Mouse (Mus musculus) kidney, postnatal 0 days (tissue): ENCODE data around the gene Col6a1. TPM values are rescaled to one million over a fixed set of nuclear protein-coding genes. Genes with fewer than 3 reads are reported as not detected.
A peak's percentile ranks its signal among the peaks of the same experiment; 100 is the strongest.

Experiments
- ATAC-seq: fragments of 200-750 bp; cut with Nextera tagmentation; replicated peaks from 2 replicates; pipeline ENCODE4 v1.8.0; 2017; ENCODE audit warnings: low read depth, moderate number of reproducible peaks, moderate TSS enrichment, moderate library complexity; ENCODE audit not compliant: low FRiP score
- DNase-seq: peaks from one replicate; pipeline ENCODE4 v3.0.0-alpha.2; 2016; ENCODE audit warnings: low spot score
- H3K27ac ChIP-seq: fragments of 300-500 bp; sonication (generic); 2 replicates; pipeline ENCODE4 v1.5.1; 2014; ENCODE audit warnings: mild to moderate bottlenecking
- H3K27me3 ChIP-seq: fragments of 300-500 bp; sonication (generic); 2 replicates; pipeline ENCODE4 v1.6.1; 2014; ENCODE audit warnings: low read length, mixed read lengths; ENCODE audit not compliant: insufficient read depth
- H3K36me3 ChIP-seq: fragments of 300-500 bp; sonication (generic); 2 replicates; pipeline ENCODE4 v1.6.1; 2014; ENCODE audit warnings: low read length, mixed read lengths; ENCODE audit not compliant: insufficient read depth
- H3K4me1 ChIP-seq: fragments of 300-500 bp; sonication (generic); replicated peaks from 2 replicates; pipeline ENCODE4 v1.6.1; 2014; ENCODE audit warnings: antibody characterized with exemption, low read length, mixed read lengths; ENCODE audit not compliant: insufficient read depth
- H3K4me2 ChIP-seq: fragments of 300-500 bp; sonication (generic); 2 replicates; pipeline ENCODE4 v1.6.1; 2014; ENCODE audit warnings: mild to moderate bottlenecking, low read length, moderate library complexity, mixed read lengths
- H3K4me3 ChIP-seq: fragments of 300-500 bp; sonication (generic); replicated peaks from 2 replicates; pipeline ENCODE4 v1.5.1; 2014; ENCODE audit warnings: low read depth, low read length
- H3K9ac ChIP-seq: fragments of 300-500 bp; sonication (generic); 2 replicates; pipeline ENCODE4 v1.6.1; 2014; ENCODE audit warnings: low read depth, low read length
- H3K9me3 ChIP-seq: fragments of 300-500 bp; sonication (generic); replicated peaks from 2 replicates; pipeline ENCODE4 v1.6.1; 2016; ENCODE audit warnings: low read length, inconsistent platforms, mixed read lengths
- CTCF ChIP-seq: IDR thresholded peaks from 2 replicates; pipeline ENCODE4 v1.5.1; 2016; ENCODE audit warnings: antibody characterized with exemption, low read depth, mild to moderate bottlenecking, moderate library complexity
- WGBS: fragments of 180-500 bp; shearing (Covaris S2); extraction: QIAGEN DNeasy Blood & Tissue Kit; methylation state at CpG from one replicate; pipeline ENCODE4 v1.1.7; 2014; 5-methylcytosine and 5-hydroxymethylcytosine counted together
- polyA plus RNA-seq: library from polyadenylated mRNA; unstranded; fragments of >200 nt; fragmentation: Nextera tagmentation; extraction: Ambion mirVana; gene quantifications from 2 replicates; pipeline ENCODE4 v1.2.1, GENCODE M21; 2015

Gene Col6a1
- polyA plus RNA-seq, 1 experiment from 2014 or later: 81.3 TPM

GRCm38 (mm10) chr10:76664156-76665115 lies 61.5 kb downstream of the Col6a1 start:
- Histone ChIP-seq H3K36me3 (no peaks in the 10 kb centered on the region), H3K4me2 (no peak overlapping the region), H3K9me3 (0 out of 2 replicates have a peak, but pooled peaks cover 3% of the 10 kb centered on the region), H3K4me1 (no peaks in the 10 kb centered on the region), H3K27ac (peak overlapping the region; percentile 26; the same call in 1 of the 2 replicates), H3K4me3 (no peak overlapping the region), H3K27me3 (no peaks in the 10 kb centered on the region), H3K9ac (no peak overlapping the region)
- TF ChIP-seq CTCF: no peak
- ATAC-seq (0 out of 2 replicates have a peak, but pooled peaks have one; percentile 17), DNase-seq (peak; percentile 63)
- WGBS: 63% methylated on average over 20 of the region's 20 CpGs

Other genes with a start within 250 kb of the Col6a1 start
- gene Lss, start 194.6 kb downstream of the Col6a1 start, polyA plus RNA-seq: 13.0 and 16.6 TPM in 2 replicates
- not detected in 2 replicates for gene Spatc1l, start 163.9 kb downstream of the Col6a1 start, polyA plus RNA-seq
- gene Ftcd, start 150.5 kb downstream of the Col6a1 start, polyA plus RNA-seq: 0.20 and 0.38 TPM in 2 replicates
- gene Col6a2, start 102.5 kb downstream of the Col6a1 start, polyA plus RNA-seq: 63.9 and 64.2 TPM in 2 replicates
- gene Pcbp3, start 235.7 kb upstream of the Col6a1 start, polyA plus RNA-seq: 32.3 and 37.8 TPM in 2 replicates